Mouse (Mus musculus): Measurements from ENCODE around the gene Acvr1b.

Gene Acvr1b

GRCm38 (mm10) chr15:101147115-101147909 is 26.6 kb upstream of the Acvr1b start:
- no peak for DNase-seq

GRCm38 (mm10) chr15:101147910-101148273 is 26.0 kb upstream of the Acvr1b start:
- peak; percentile 66 for DNase-seq

- DNase-seq, result no peak
These were observed 25.3 kb upstream of the Acvr1b start for GRCm38 (mm10) chr15:101148604-101149003.

- no peak for DNase-seq
These were observed 22.2 kb upstream of the Acvr1b start for GRCm38 (mm10) chr15:101151409-101152261.

GRCm38 (mm10) chr15:101154700-101155616 is 18.9 kb upstream of the Acvr1b start:
- DNase-seq, result no peak

- no peak for DNase-seq
These were observed 13.7 kb upstream of the Acvr1b start for GRCm38 (mm10) chr15:101160128-101160527.

- no peak for DNase-seq
These were observed 13.3 kb upstream of the Acvr1b start for GRCm38 (mm10) chr15:101160591-101160990.

GRCm38 (mm10) chr15:101161534-101161933 is 12.3 kb upstream of the Acvr1b start:
- DNase-seq, result no peak

- no peak for DNase-seq
These were observed 10.8 kb upstream of the Acvr1b start for GRCm38 (mm10) chr15:101163056-101163458.

GRCm38 (mm10) chr15:101163854-101164253 is 10.0 kb upstream of the Acvr1b start:
- DNase-seq, result no peak

- DNase-seq, result no peak
These were observed 9.6 kb upstream of the Acvr1b start for GRCm38 (mm10) chr15:101164291-101164690.

- DNase-seq, result no peak
These were observed 8.0 kb upstream of the Acvr1b start for GRCm38 (mm10) chr15:101165658-101166437.

- DNase-seq, result no peak
These were observed 6.3 kb upstream of the Acvr1b start for GRCm38 (mm10) chr15:101167553-101167952.

GRCm38 (mm10) chr15:101169910-101170309 is 4.0 kb upstream of the Acvr1b start:
- no peak for DNase-seq

- no peak for DNase-seq
These were observed 3.4 kb upstream of the Acvr1b start for GRCm38 (mm10) chr15:101170413-101170980.

GRCm38 (mm10) chr15:101171272-101171671 is 2.6 kb upstream of the Acvr1b start:
- no peak for DNase-seq

GRCm38 (mm10) chr15:101172016-101172415 is 1.9 kb upstream of the Acvr1b start:
- DNase-seq, result no peak

GRCm38 (mm10) chr15:101174294-101175130 is 645 bp downstream of the Acvr1b start:
- DNase-seq, result peak; percentile 36

GRCm38 (mm10) chr15:101175131-101175460 is 1.2 kb downstream of the Acvr1b start:
- no peak for DNase-seq

GRCm38 (mm10) chr15:101175613-101176283 is 1.9 kb downstream of the Acvr1b start:
- no peak for DNase-seq

All from lung, postnatal 14 days (tissue).